Mouse (Mus musculus): ENCODE measurements at regions not wholly inside any gene's neighbourhood (a gene's known extent, or its start where the extent isn't known, plus 50 kb on each side); places are given as distances from the start of the nearest gene placed in this dataset.
"Not testable (repeated sequence)": the region's sequence is repeated elsewhere in the genome, so short reads cannot be mapped to it uniquely, and the experiment has no call there.

- Histone ChIP-seq H3K4me2 (ENCODE audit: low read depth) (no peak overlapping the region), H3ac (ENCODE audit: control insufficient read depth, insufficient read length) (no peak overlapping the region), H3K4me3 (no peak overlapping the region), H3K79me2 (ENCODE audit: control insufficient read depth, insufficient read depth) (no peaks in the 10 kb centered on the region), H3K27me3 (ENCODE audit: control insufficient read depth, insufficient read depth, insufficient read length) (no peaks in the 10 kb centered on the region), H3K36me3 (ENCODE audit: control insufficient read depth, insufficient read depth) (no peaks in the 10 kb centered on the region)
- no peak for TF ChIP-seq TCF3 (IDR thresholded peaks at IDR 0.05; ENCODE audit: insufficient read length, low read depth)
- TF ChIP-seq MAX (IDR thresholded peaks at IDR 0.05; ENCODE audit: low read depth) = no peak
- TF ChIP-seq TCF12 (IDR thresholded peaks at IDR 0.05; ENCODE audit: insufficient read depth, poor library complexity, severe bottlenecking) = no peak
- no peak for TF ChIP-seq USF1 (IDR thresholded peaks at IDR 0.05; ENCODE audit: low read depth)
- TF ChIP-seq MYOD1 (IDR thresholded peaks at IDR 0.05; ENCODE audit: control insufficient read depth in 1 of 3, insufficient read length in 2 of 3, low read depth in 2 of 3) = no peak
- no peak for TF ChIP-seq REST (IDR thresholded peaks at IDR 0.05; ENCODE audit: insufficient read depth, insufficient read length)
- TF ChIP-seq CEBPB (IDR thresholded peaks at IDR 0.05; ENCODE audit: insufficient read depth, poor library complexity, severe bottlenecking) = no peak
- TF ChIP-seq POLR2AphosphoS2 (IDR thresholded peaks at IDR 0.05; ENCODE audit: insufficient read length, low read depth) = no peak
- no peak for TF ChIP-seq SRF (IDR thresholded peaks at IDR 0.05; ENCODE audit: control insufficient read depth, insufficient read length, low read depth)
- TF ChIP-seq E2F4 (IDR thresholded peaks at IDR 0.05; ENCODE audit: insufficient read depth) = no peak
- TF ChIP-seq MYOG (IDR thresholded peaks at IDR 0.05; ENCODE audit: control insufficient read depth in 1 of 3, insufficient read depth in 1 of 3, insufficient read length in 2 of 3, low read depth in 2 of 3) = no peak
- no peak for TF ChIP-seq POLR2A (IDR thresholded peaks at IDR 0.05; ENCODE audit: insufficient read length, low read depth)
Observed at GRCm38 (mm10) chr1:35213875-35214274, 364.1 kb downstream of the Plekhb2 start.

- H3K79me2 ChIP-seq (ENCODE audit: control insufficient read depth, insufficient read depth) = no peaks in the 10 kb centered on the region
- H3K4me3 ChIP-seq = no peak overlapping the region
- H3K27me3 ChIP-seq (ENCODE audit: control insufficient read depth, insufficient read depth, insufficient read length) = no peaks in the 10 kb centered on the region
- no peaks in the 10 kb centered on the region for H3K36me3 ChIP-seq (ENCODE audit: control insufficient read depth, insufficient read depth)
- H3ac ChIP-seq (ENCODE audit: control insufficient read depth, insufficient read length) = no peak overlapping the region
- no peak for TF ChIP-seq TCF3 (IDR thresholded peaks at IDR 0.05; ENCODE audit: insufficient read length, low read depth)
- no peak for TF ChIP-seq E2F4 (IDR thresholded peaks at IDR 0.05; ENCODE audit: insufficient read depth)
- no peak for TF ChIP-seq MYOG (IDR thresholded peaks at IDR 0.05; ENCODE audit: control insufficient read depth in 1 of 3, insufficient read depth in 1 of 3, insufficient read length in 2 of 3, low read depth in 2 of 3)
- no peak for TF ChIP-seq TCF12 (IDR thresholded peaks at IDR 0.05; ENCODE audit: insufficient read depth, poor library complexity, severe bottlenecking)
- no peak for TF ChIP-seq USF1 (IDR thresholded peaks at IDR 0.05; ENCODE audit: low read depth)
- no peak for TF ChIP-seq REST (IDR thresholded peaks at IDR 0.05; ENCODE audit: insufficient read depth, insufficient read length)
- no peak for TF ChIP-seq CEBPB (IDR thresholded peaks at IDR 0.05; ENCODE audit: insufficient read depth, poor library complexity, severe bottlenecking)
- no peak for TF ChIP-seq POLR2A (IDR thresholded peaks at IDR 0.05; ENCODE audit: insufficient read length, low read depth)
- TF ChIP-seq SRF (IDR thresholded peaks at IDR 0.05; ENCODE audit: control insufficient read depth, insufficient read length, low read depth) = no peak
- no peak for TF ChIP-seq MYOD1 (IDR thresholded peaks at IDR 0.05; ENCODE audit: control insufficient read depth in 1 of 3, insufficient read length in 2 of 3, low read depth in 2 of 3)
- TF ChIP-seq POLR2AphosphoS2 (IDR thresholded peaks at IDR 0.05; ENCODE audit: insufficient read length, low read depth) = no peak
- TF ChIP-seq MAX (IDR thresholded peaks at IDR 0.05; ENCODE audit: low read depth) = no peak
- H3K4me2 ChIP-seq (ENCODE audit: low read depth) = no peak overlapping the region
Observed at GRCm38 (mm10) chr1:35216411-35216810, 366.6 kb downstream of the Plekhb2 start.

GRCm38 (mm10) chr1:35220215-35220614 lies 370.4 kb downstream of the Plekhb2 start:
- H3K4me2 ChIP-seq (ENCODE audit: low read depth); H3K36me3 ChIP-seq (ENCODE audit: control insufficient read depth, insufficient read depth); H3K79me2 ChIP-seq (ENCODE audit: control insufficient read depth, insufficient read depth); H3K4me3 ChIP-seq; H3ac ChIP-seq (ENCODE audit: control insufficient read depth, insufficient read length); H3K27me3 ChIP-seq (ENCODE audit: control insufficient read depth, insufficient read depth, insufficient read length): not testable (repeated sequence)

- no peaks in the 10 kb centered on the region for H3K27me3 ChIP-seq (ENCODE audit: control insufficient read depth, insufficient read depth, insufficient read length)
- no peak overlapping the region for H3K4me2 ChIP-seq (ENCODE audit: low read depth)
- no peaks in the 10 kb centered on the region for H3K36me3 ChIP-seq (ENCODE audit: control insufficient read depth, insufficient read depth)
- no peak overlapping the region for H3ac ChIP-seq (ENCODE audit: control insufficient read depth, insufficient read length)
- TF ChIP-seq MYOG (IDR thresholded peaks at IDR 0.05; ENCODE audit: control insufficient read depth in 1 of 3, insufficient read depth in 1 of 3, insufficient read length in 2 of 3, low read depth in 2 of 3) (no peak), E2F4 (IDR thresholded peaks at IDR 0.05; ENCODE audit: insufficient read depth) (no peak), POLR2AphosphoS2 (IDR thresholded peaks at IDR 0.05; ENCODE audit: insufficient read length, low read depth) (no peak), POLR2A (IDR thresholded peaks at IDR 0.05; ENCODE audit: insufficient read length, low read depth) (no peak), TCF3 (IDR thresholded peaks at IDR 0.05; ENCODE audit: insufficient read length, low read depth) (no peak), SRF (IDR thresholded peaks at IDR 0.05; ENCODE audit: control insufficient read depth, insufficient read length, low read depth) (no peak), USF1 (IDR thresholded peaks at IDR 0.05; ENCODE audit: low read depth) (no peak), MYOD1 (IDR thresholded peaks at IDR 0.05; ENCODE audit: control insufficient read depth in 1 of 3, insufficient read length in 2 of 3, low read depth in 2 of 3) (no peak), REST (IDR thresholded peaks at IDR 0.05; ENCODE audit: insufficient read depth, insufficient read length) (no peak), CEBPB (IDR thresholded peaks at IDR 0.05; ENCODE audit: insufficient read depth, poor library complexity, severe bottlenecking) (no peak), TCF12 (IDR thresholded peaks at IDR 0.05; ENCODE audit: insufficient read depth, poor library complexity, severe bottlenecking) (no peak), MAX (IDR thresholded peaks at IDR 0.05; ENCODE audit: low read depth) (no peak)
- no peak overlapping the region for H3K4me3 ChIP-seq
- H3K79me2 ChIP-seq (ENCODE audit: control insufficient read depth, insufficient read depth) = no peaks in the 10 kb centered on the region
Observed at GRCm38 (mm10) chr1:35220751-35221150, 371.0 kb downstream of the Plekhb2 start.

GRCm38 (mm10) chr1:35232592-35232991 lies 382.8 kb downstream of the Plekhb2 start:
- Histone ChIP-seq H3K4me3 (no peak overlapping the region), H3K27me3 (ENCODE audit: control insufficient read depth, insufficient read depth, insufficient read length) (no peaks in the 10 kb centered on the region), H3K36me3 (ENCODE audit: control insufficient read depth, insufficient read depth) (no peaks in the 10 kb centered on the region), H3ac (ENCODE audit: control insufficient read depth, insufficient read length) (no peak overlapping the region), H3K79me2 (ENCODE audit: control insufficient read depth, insufficient read depth) (no peaks in the 10 kb centered on the region), H3K4me2 (ENCODE audit: low read depth) (no peak overlapping the region)
- TF ChIP-seq TCF12 (IDR thresholded peaks at IDR 0.05; ENCODE audit: insufficient read depth, poor library complexity, severe bottlenecking) = no peak
- no peak for TF ChIP-seq USF1 (IDR thresholded peaks at IDR 0.05; ENCODE audit: low read depth)
- no peak for TF ChIP-seq TCF3 (IDR thresholded peaks at IDR 0.05; ENCODE audit: insufficient read length, low read depth)

Measured in myocyte (in vitro differentiated cells).